Mouse (Mus musculus): ENCODE measurements around the gene Tsen2.

GRCm38 (mm10) chr6:115583430-115584125, 39.1 kb downstream of the Tsen2 start:
- TF ChIP-seq POLR2AphosphoS5 (IDR thresholded peaks at IDR 0.05; ENCODE audit: insufficient replicate concordance, low read depth, low read length) = no peak
- no peak for TF ChIP-seq CTCF (IDR thresholded peaks at IDR 0.05; ENCODE audit: low read depth, low read length)
- TF ChIP-seq TAL1 (conservative IDR thresholded peaks at IDR 0.05; ENCODE audit: low read depth, low read length) = no peak
- TF ChIP-seq GATA1 (IDR thresholded peaks at IDR 0.05; ENCODE audit: borderline replicate concordance, low read length) = no peak
- TF ChIP-seq GATA2 (IDR thresholded peaks at IDR 0.05; ENCODE audit: borderline replicate concordance, low read depth, low read length) = no peak

Measured in G1E (cell line).